Mouse (Mus musculus) lung, postnatal 0 days (tissue): ENCODE data around the gene Fpgs. TPM values are rescaled to one million over a fixed set of nuclear protein-coding genes. Genes with fewer than 3 reads are reported as not detected.

Experiments used
- ATAC-seq: fragments of 200-750 bp; cut with Nextera tagmentation; 2 replicates; pipeline ENCODE4 v1.8.0; 2017; ENCODE audit warnings: moderate library complexity
- DNase-seq: peaks from one replicate; pipeline ENCODE4 v3.0.0-alpha.2; 2016; ENCODE audit warnings: low spot score
- H3K27ac ChIP-seq: fragments of 300-500 bp; sonication (generic); 2 replicates; pipeline ENCODE4 v1.5.1; 2014; ENCODE audit warnings: antibody characterized with exemption, mild to moderate bottlenecking, low read length, mixed read lengths
- H3K27me3 ChIP-seq: fragments of 300-500 bp; sonication (generic); replicated peaks from 2 replicates; pipeline ENCODE4 v1.6.1; 2014; ENCODE audit warnings: low read length, mixed read lengths; ENCODE audit not compliant: insufficient read depth
- H3K36me3 ChIP-seq: fragments of 300-500 bp; sonication (generic); 2 replicates; pipeline ENCODE4 v1.6.1; 2014; ENCODE audit warnings: low read length, mixed read lengths; ENCODE audit not compliant: insufficient read depth
- H3K4me1 ChIP-seq: fragments of 300-500 bp; sonication (generic); 2 replicates; pipeline ENCODE4 v1.6.1; 2014; ENCODE audit warnings: antibody characterized with exemption, low read depth, low read length, mixed read lengths; ENCODE audit not compliant: insufficient read depth
- H3K4me2 ChIP-seq: fragments of 300-500 bp; sonication (generic); replicated peaks from 2 replicates; pipeline ENCODE4 v1.6.1; 2014; ENCODE audit warnings: low read depth, mild to moderate bottlenecking, low read length, moderate library complexity, mixed read lengths
- H3K4me3 ChIP-seq: fragments of 300-500 bp; sonication (generic); 2 replicates; pipeline ENCODE4 v1.5.1; 2014; ENCODE audit warnings: low read depth, low read length
- H3K9ac ChIP-seq: fragments of 300-500 bp; sonication (generic); replicated peaks from 2 replicates; pipeline ENCODE4 v1.6.1; 2014; ENCODE audit warnings: low read depth, mild to moderate bottlenecking
- H3K9me3 ChIP-seq: fragments of 300-500 bp; sonication (generic); 2 replicates; pipeline ENCODE4 v1.6.1; 2016; ENCODE audit warnings: low read length, mixed read lengths
- CTCF ChIP-seq: IDR thresholded peaks from 2 replicates; pipeline ENCODE4 v1.5.1; 2016; ENCODE audit warnings: antibody characterized with exemption, mild to moderate bottlenecking
- EP300 ChIP-seq: IDR thresholded peaks from 2 replicates; pipeline ENCODE4 v1.6.1; 2016; ENCODE audit warnings: antibody characterized with exemption, mild to moderate bottlenecking, control low read depth
- WGBS: fragments of 180-500 bp; shearing (Covaris S2); extraction: QIAGEN DNeasy Blood & Tissue Kit; methylation state at CpG from one replicate; pipeline ENCODE4 v1.1.7; 2014; 5-methylcytosine and 5-hydroxymethylcytosine counted together
- polyA plus RNA-seq: library from polyadenylated mRNA; unstranded; fragments of >200 nt; fragmentation: Nextera tagmentation; extraction: Ambion mirVana; gene quantifications from 2 replicates; pipeline ENCODE4 v1.2.1, GENCODE M21; 2015

Gene Fpgs
- polyA plus RNA-seq, 1 experiment from 2014 or later: 15.6 TPM

GRCm38 (mm10) chr2:32699680-32700079, 4.3 kb downstream of the Fpgs start:
- Histone ChIP-seq H3K4me1 (no peaks in the 10 kb centered on the region), H3K27me3 (no peaks in the 10 kb centered on the region), H3K4me3 (no peak overlapping the region), H3K4me2 (no peak overlapping the region), H3K9ac (no peak overlapping the region), H3K27ac (no peak overlapping the region), H3K9me3 (no peaks in the 10 kb centered on the region), H3K36me3 (peaks cover 11% of the 10 kb centered on the region)
- ATAC-seq: no peak
- no peak for DNase-seq
- TF ChIP-seq CTCF: no peak
- TF ChIP-seq EP300: no peak
- 70% methylated on average over 6 of the region's 6 CpGs for WGBS

DNA sequence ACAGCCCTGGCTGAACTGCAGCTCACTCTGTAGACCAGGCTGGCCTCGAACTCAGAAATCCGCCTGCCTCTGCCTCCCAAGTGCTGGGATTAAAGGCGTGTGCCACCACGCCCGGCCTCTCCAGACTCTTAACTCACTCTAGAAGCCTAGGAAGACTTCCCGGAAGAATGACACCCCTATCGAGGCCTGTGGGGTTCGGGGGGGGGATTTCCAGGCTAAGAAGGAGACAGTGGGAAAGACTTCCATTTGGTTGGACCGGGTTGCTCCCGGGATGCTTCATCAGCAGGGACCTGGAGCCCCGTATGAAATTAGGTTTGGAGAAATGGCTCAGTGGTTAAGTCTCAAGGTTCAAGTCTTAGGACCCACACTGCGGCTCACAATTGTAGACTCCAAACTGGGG, 9.3 kb downstream of the Fpgs start:
- ATAC-seq (no peak), DNase-seq (no peak)
- Histone ChIP-seq H3K9ac (no peak overlapping the region; the same call in 1 of the 2 replicates), H3K4me3 (peak overlapping the region; percentile 63; the same call in 1 of the 2 replicates), H3K4me1 (0 out of 2 replicates have a peak, but pooled peaks cover 10% of the 10 kb centered on the region), H3K9me3 (no peaks in the 10 kb centered on the region), H3K4me2 (peak overlapping the region; percentile 97), H3K27ac (no peak overlapping the region; the same call in 1 of the 2 replicates), H3K27me3 (no peaks in the 10 kb centered on the region), H3K36me3 (no peaks in the 10 kb centered on the region)
- WGBS: 80% methylated on average over 12 of the region's 12 CpGs
- TF ChIP-seq CTCF (no peak), EP300 (no peak)

- DNase-seq: peak; percentile 99
- no peak for TF ChIP-seq EP300
- peak; percentile 83 for TF ChIP-seq CTCF
- Histone ChIP-seq H3K4me1 (0 out of 2 replicates have a peak, but pooled peaks cover 10% of the 10 kb centered on the region), H3K36me3 (no peaks in the 10 kb centered on the region), H3K4me3 (peak overlapping the region; percentile 63), H3K27me3 (no peaks in the 10 kb centered on the region), H3K9ac (peak overlapping the region; percentile 77), H3K9me3 (no peaks in the 10 kb centered on the region), H3K27ac (peak overlapping the region; percentile 87), H3K4me2 (peak overlapping the region; percentile 97)
- under 1% methylated on average over 51 of the region's 51 CpGs for WGBS
- ATAC-seq: peak; percentile 98
Observed at GRCm38 (mm10) chr2:32693823-32694411, 10.0 kb downstream of the Fpgs start.

DNA sequence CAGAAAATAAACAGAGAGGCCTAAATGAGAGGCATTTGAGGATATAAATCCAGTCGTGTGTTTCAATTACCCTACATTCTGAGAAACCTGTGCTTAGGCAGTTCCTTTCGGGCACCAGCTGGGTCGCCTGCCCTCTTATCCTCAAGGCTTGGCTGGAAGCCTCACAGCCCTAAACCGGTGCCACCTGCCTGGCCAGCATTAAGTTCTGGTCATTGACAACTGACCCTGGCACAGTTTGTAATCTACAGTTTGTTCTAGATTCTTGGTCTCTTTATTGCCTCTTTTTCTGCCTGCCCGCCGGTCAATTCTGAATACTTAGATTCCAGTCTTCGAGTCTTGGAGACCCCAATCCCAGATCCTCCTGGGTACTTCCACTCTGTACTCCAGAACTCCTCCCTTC, 10.7 kb downstream of the Fpgs start:
- peak overlapping the region; percentile 63 for H3K4me3 ChIP-seq
- H3K4me1 ChIP-seq: 0 out of 2 replicates have a peak, but pooled peaks cover 10% of the 10 kb centered on the region
- H3K36me3 ChIP-seq: no peaks in the 10 kb centered on the region
- H3K9ac ChIP-seq: peak overlapping the region; percentile 77
- no peaks in the 10 kb centered on the region for H3K27me3 ChIP-seq
- no peaks in the 10 kb centered on the region for H3K9me3 ChIP-seq
- ATAC-seq (no peak), DNase-seq (peak; percentile 32)
- H3K27ac ChIP-seq: peak overlapping the region; percentile 87
- TF ChIP-seq EP300: no peak
- TF ChIP-seq CTCF: no peak
- H3K4me2 ChIP-seq: peak overlapping the region; percentile 97
- 17% methylated on average over 7 of the region's 7 CpGs for WGBS

- H3K27ac ChIP-seq: no peak overlapping the region
- no peaks in the 10 kb centered on the region for H3K36me3 ChIP-seq
- no peak overlapping the region for H3K4me3 ChIP-seq
- H3K9me3 ChIP-seq: no peaks in the 10 kb centered on the region
- 87% methylated on average over 14 of the region's 14 CpGs for WGBS
- ATAC-seq (no peak), DNase-seq (no peak)
- H3K27me3 ChIP-seq: no peaks in the 10 kb centered on the region
- 0 out of 2 replicates have a peak, but pooled peaks cover 10% of the 10 kb centered on the region for H3K4me1 ChIP-seq
- TF ChIP-seq EP300 (no peak), CTCF (no peak)
- no peak overlapping the region for H3K4me2 ChIP-seq
- no peak overlapping the region for H3K9ac ChIP-seq
Observed at GRCm38 (mm10) chr2:32692496-32692895, 11.4 kb downstream of the Fpgs start.

DNA sequence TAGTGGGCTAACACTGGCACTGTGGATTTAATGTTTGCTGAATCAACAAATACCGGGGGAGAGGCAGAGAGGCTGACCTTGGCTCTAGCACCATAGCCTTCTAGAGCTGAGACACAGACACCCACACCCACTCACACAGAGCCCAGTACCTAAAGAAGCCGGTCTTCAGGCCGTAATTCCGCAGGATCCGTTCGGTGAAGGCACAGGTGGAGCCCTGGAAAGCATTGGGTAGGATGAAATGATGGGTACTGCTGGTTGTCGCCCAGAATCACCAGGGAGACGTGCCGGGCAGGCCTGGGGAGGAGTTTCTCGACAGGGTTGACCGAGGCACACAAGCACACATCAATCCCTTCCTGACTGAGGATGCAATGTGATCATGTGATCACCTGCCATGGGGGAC, 12.9 kb downstream of the Fpgs start:
- 0 out of 2 replicates have a peak, but pooled peaks cover 10% of the 10 kb centered on the region for H3K4me1 ChIP-seq
- H3K9me3 ChIP-seq: no peaks in the 10 kb centered on the region
- no peak for TF ChIP-seq EP300
- DNase-seq (no peak), ATAC-seq (no peak)
- H3K27ac ChIP-seq: no peak overlapping the region
- no peak overlapping the region for H3K4me3 ChIP-seq
- H3K36me3 ChIP-seq: 0 out of 2 replicates have a peak, but pooled peaks cover 3% of the 10 kb centered on the region
- H3K27me3 ChIP-seq: no peaks in the 10 kb centered on the region
- no peak overlapping the region for H3K4me2 ChIP-seq
- 76% methylated on average over 11 of the region's 11 CpGs for WGBS
- H3K9ac ChIP-seq: no peak overlapping the region
